Mouse (Mus musculus) neural tube, embryonic 13.5 days (tissue): ENCODE data around the gene 1700022I11Rik. TPM values are rescaled to one million over a fixed set of nuclear protein-coding genes. Genes with fewer than 3 reads are reported as not detected.
A peak's percentile ranks its signal among the peaks of the same experiment; 100 is the strongest.

Experiments
- ATAC-seq: fragments of 200-750 bp; cut with Nextera tagmentation; 2 replicates; pipeline ENCODE4 v1.8.0; 2017; ENCODE audit warnings: low read depth, mild to moderate bottlenecking, moderate TSS enrichment, moderate library complexity
- H3K27ac ChIP-seq: fragments of 300-500 bp; sonication (generic); replicated peaks from 2 replicates; pipeline ENCODE4 v1.5.1; 2015; ENCODE audit warnings: moderate library complexity, mild to moderate bottlenecking, inconsistent platforms
- H3K27me3 ChIP-seq: fragments of 300-500 bp; sonication (generic); 2 replicates; pipeline ENCODE4 v1.6.1; 2015; ENCODE audit warnings: mild to moderate bottlenecking, inconsistent platforms
- H3K36me3 ChIP-seq: fragments of 300-500 bp; sonication (generic); 2 replicates; pipeline ENCODE4 v1.6.1; 2015; ENCODE audit warnings: mild to moderate bottlenecking, inconsistent platforms
- H3K4me1 ChIP-seq: fragments of 300-500 bp; sonication (generic); replicated peaks from 2 replicates; pipeline ENCODE4 v1.6.1; 2015; ENCODE audit warnings: inconsistent platforms
- H3K4me2 ChIP-seq: fragments of 300-500 bp; sonication (generic); 2 replicates; pipeline ENCODE4 v1.6.1; 2015; ENCODE audit warnings: inconsistent platforms, mild to moderate bottlenecking, moderate library complexity
- H3K4me3 ChIP-seq: fragments of 300-500 bp; sonication (generic); 2 replicates; pipeline ENCODE4 v1.5.1; 2015; ENCODE audit warnings: mild to moderate bottlenecking, inconsistent platforms
- H3K9ac ChIP-seq: fragments of 300-500 bp; sonication (generic); 2 replicates; pipeline ENCODE4 v1.6.1; 2015; ENCODE audit warnings: moderate library complexity, mild to moderate bottlenecking, inconsistent platforms
- H3K9me3 ChIP-seq: fragments of 300-500 bp; sonication (generic); 2 replicates; pipeline ENCODE4 v1.6.1; 2016; ENCODE audit warnings: inconsistent platforms
- WGBS: fragments of 180-500 bp; shearing (Covaris S2); methylation state at CpG from one replicate; pipeline ENCODE4 v1.1.7; 2015; 5-methylcytosine and 5-hydroxymethylcytosine counted together
- polyA plus RNA-seq: library from polyadenylated mRNA; unstranded; fragments of >200 nt; fragmentation: Nextera tagmentation; extraction: Ambion mirVana; gene quantifications from 2 replicates; pipeline ENCODE4 v1.2.1, GENCODE M21; 2015

The 1700022I11Rik gene
- polyA plus RNA-seq, 1 experiment from 2014 or later: 0.57 TPM

DNA sequence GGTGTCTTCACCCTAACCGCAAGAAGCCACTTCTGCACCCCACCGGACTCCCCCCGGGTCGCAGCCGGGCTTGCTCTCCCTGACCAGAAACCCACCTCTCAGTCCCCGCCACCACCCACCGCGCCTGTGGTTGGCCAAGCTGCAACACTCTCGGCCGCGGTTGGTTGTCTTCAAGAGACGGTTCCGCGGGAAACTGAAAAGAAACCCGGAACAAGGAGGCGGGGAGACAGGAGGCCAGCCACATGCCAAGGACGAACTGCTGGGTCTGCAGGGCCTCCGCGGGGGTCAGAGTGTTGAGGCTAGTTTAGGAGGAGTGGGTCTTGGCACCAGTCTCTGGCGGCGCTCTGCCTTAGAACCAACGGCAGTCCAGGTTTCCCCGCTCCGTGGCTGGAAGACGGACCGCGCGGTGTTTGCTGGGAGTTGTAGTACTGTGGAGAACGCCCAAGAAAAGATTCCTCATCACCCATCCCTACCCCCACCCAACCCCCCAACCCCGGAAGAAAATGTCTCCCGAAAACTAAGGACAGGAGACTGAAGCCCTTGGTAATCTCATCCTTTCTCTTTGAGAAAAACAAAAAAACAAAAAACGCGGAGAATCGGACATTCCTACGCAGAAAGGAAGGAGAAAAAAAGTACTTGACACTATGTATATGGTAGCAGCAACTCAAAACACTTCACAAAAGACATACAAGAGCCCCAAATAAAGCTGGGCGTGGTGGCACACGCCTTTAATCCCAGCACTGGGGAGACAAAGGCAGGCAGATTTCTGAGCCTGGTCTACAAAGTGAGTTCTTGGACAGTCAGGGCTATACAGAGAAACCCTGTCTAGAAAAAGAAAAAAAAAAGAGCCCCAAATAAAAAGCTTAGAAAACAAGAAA is 41.0 kb downstream of the 1700022I11Rik start, which contains the start of gene Fancg:
TSS of gene Fancg (minus strand) at position 346 of the 878 bp plus-strand sequence.
- H3K4me2 ChIP-seq: peak within 1 kb of the TSS; percentile 86
- H3K27me3 ChIP-seq: no peaks in the 10 kb centered on the region
- H3K4me3 ChIP-seq: peak within 1 kb of the TSS; percentile 79
- no peaks in the 10 kb centered on the region for H3K9me3 ChIP-seq
- peak; percentile 92 for ATAC-seq
- H3K27ac ChIP-seq: peak within 1 kb of the TSS; percentile 49; the same call in 1 of the 2 replicates
- peaks cover 16% of the 10 kb centered on the region for H3K4me1 ChIP-seq
- peak within 1 kb of the TSS; percentile 75 for H3K9ac ChIP-seq
- H3K36me3 ChIP-seq: peaks cover 3% of the 10 kb centered on the region; the same call in 1 of the 2 replicates
- WGBS: under 1% methylated on average over 37 of the region's 37 CpGs

DNA sequence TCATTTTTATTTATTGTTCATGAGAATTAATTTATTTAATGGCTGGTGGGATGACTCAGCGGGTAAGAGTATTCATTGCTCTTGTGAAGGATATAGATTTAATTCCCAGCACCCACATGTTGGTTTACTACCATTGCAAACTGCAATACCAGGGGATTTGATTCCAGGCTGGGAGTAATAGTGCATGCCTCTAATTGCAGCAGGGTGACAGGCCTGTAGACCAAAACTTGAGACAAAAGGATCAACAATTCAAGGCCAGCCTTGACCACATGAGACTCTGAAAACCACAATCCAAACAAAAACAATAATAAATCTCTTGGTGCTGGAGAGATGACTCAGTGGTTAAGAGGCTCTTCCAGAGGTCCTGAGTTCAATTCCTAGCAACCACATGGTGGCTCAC is 42.7 kb downstream of the 1700022I11Rik start:
- 94% methylated on average over 1 of the region's 1 CpGs for WGBS
- ATAC-seq: no peak
- peaks cover 16% of the 10 kb centered on the region for H3K4me1 ChIP-seq

DNA sequence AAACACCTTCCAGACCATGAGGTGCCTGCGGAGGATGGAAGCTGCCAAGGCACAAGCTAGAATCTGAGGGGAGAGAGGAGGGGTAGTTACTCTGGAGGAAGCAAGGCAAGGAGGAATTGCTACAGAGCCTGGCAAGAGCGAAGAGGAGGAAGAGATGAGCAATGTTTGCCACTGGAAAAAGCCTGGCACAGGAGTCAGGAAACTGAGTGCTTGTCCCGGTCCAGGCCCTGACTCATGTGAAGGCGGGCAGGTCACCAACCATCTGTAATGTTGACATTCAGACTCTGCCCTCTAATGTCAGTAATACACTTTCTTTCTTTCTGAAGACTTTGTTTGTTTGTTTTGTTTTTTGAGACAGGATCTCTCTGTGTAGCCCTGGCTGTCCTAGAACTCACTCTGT is 48.8 kb downstream of the 1700022I11Rik start:
- Histone ChIP-seq H3K9me3 (no peaks in the 10 kb centered on the region), H3K4me2 (no peak overlapping the region), H3K4me1 (no peaks in the 10 kb centered on the region), H3K4me3 (no peak overlapping the region), H3K9ac (no peak overlapping the region), H3K27ac (no peak overlapping the region), H3K36me3 (peaks cover 68% of the 10 kb centered on the region), H3K27me3 (no peaks in the 10 kb centered on the region)
- WGBS: 96% methylated on average over 4 of the region's 4 CpGs
- ATAC-seq: no peak

More for the DNA sequence above, 42.7 kb downstream of the 1700022I11Rik start:
- Histone ChIP-seq H3K27me3 (no peaks in the 10 kb centered on the region), H3K9me3 (no peaks in the 10 kb centered on the region), H3K27ac (no peak overlapping the region), H3K4me2 (no peak overlapping the region), H3K9ac (no peak overlapping the region), H3K4me3 (no peak overlapping the region), H3K36me3 (peaks cover 7% of the 10 kb centered on the region)

DNA sequence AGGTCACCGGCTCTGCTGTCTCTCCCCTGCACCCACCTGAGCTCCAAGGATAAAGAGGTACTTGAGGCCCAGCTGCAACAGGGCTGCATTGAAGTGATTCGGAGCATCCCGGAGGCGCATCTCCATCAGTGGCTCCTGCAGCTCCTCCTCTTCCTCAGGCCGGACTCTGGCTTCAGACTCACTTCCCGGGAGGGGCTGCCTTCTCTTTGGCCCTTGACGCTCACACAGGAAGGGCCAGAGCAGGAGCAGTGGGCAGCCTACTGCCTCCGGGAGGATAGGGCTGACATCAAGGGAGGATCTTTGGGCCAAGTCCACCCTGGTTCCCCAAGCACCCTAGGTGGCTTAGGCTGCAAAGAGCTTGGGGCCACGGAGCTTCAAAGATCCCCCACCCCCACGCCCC is 49.8 kb downstream of the 1700022I11Rik start:
- Histone ChIP-seq H3K4me3 (no peak overlapping the region), H3K27ac (no peak overlapping the region), H3K27me3 (no peaks in the 10 kb centered on the region), H3K9me3 (no peaks in the 10 kb centered on the region), H3K4me2 (no peak overlapping the region), H3K36me3 (peaks cover 72% of the 10 kb centered on the region), H3K9ac (no peak overlapping the region), H3K4me1 (peaks cover 4% of the 10 kb centered on the region)
- ATAC-seq: no peak
- WGBS: 90% methylated on average over 10 of the region's 10 CpGs

DNA sequence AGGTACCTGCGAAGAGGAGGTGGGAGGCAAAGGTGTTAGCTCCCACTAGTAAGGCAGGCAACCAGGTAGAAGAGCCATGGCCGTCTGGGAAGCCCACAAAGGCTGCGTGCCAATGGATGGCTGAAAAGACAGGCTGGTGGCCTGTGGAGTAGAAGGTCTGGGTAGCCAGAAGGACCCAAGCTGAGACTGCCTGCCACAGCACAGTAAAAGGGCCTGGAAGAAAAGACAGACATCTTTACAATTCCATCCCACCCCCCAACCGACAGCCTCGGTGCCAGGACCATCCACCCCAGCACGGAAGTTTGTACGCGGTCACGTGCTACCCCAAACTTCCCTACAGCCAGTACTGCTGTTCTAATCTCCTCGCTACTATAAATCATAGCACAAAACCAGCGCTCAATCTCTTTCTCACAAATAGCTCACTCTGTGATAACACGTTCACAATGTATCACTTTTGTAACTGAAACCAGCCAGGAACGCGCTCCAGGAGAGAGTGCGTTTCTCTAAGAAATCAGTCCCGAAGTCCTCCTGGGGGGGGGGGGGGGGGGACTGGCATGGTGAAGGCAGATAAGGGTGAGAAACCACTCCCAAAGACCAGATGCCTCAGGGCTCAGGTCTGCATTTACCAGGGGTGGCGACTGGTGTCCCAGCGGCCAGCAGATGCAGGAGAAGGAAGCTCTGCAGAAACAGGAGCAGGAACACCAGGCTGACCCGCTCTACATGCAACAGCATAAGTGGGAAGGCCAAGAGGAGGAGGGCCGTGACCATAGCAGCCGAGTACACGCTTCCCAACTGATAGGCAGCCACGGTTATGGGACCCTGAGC is 50.4 kb downstream of the 1700022I11Rik start:
- Histone ChIP-seq H3K4me2 (no peak overlapping the region), H3K36me3 (peaks cover 72% of the 10 kb centered on the region), H3K9me3 (no peaks in the 10 kb centered on the region), H3K4me3 (no peak overlapping the region), H3K27me3 (no peaks in the 10 kb centered on the region), H3K9ac (0 out of 2 replicates have a peak overlapping the region, but pooled peaks have one; percentile 8), H3K27ac (no peak overlapping the region), H3K4me1 (peaks cover 11% of the 10 kb centered on the region)
- 96% methylated on average over 23 of the region's 23 CpGs for WGBS
- no peak for ATAC-seq

DNA sequence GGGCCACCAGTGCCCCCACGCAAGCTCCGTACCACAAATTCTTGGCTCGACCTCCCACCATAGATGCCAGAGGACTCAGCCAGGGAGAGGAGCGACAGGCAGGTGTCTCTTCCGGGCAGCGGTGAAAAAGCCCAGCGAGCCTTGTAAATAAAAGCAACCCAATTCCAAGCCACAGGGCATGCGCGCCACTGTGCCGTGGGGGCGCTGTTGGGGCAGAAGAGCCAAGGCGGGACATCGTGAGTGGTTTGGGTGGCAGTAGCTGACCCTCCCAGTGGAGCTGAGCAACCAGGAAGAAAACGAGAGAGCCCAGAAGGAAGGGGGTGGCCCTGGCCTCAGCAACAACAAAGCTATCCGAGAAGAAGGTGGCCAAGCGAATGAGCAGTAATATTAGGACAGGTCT is 51.5 kb downstream of the 1700022I11Rik start:
- H3K4me3 ChIP-seq: no peak overlapping the region
- H3K4me1 ChIP-seq: peaks cover 14% of the 10 kb centered on the region
- no peak overlapping the region for H3K4me2 ChIP-seq
- no peak for ATAC-seq
- H3K36me3 ChIP-seq: peaks cover 72% of the 10 kb centered on the region
- H3K27ac ChIP-seq: no peak overlapping the region
- H3K9ac ChIP-seq: no peak overlapping the region
- no peaks in the 10 kb centered on the region for H3K27me3 ChIP-seq
- 87% methylated on average over 16 of the region's 16 CpGs for WGBS
- no peaks in the 10 kb centered on the region for H3K9me3 ChIP-seq

DNA sequence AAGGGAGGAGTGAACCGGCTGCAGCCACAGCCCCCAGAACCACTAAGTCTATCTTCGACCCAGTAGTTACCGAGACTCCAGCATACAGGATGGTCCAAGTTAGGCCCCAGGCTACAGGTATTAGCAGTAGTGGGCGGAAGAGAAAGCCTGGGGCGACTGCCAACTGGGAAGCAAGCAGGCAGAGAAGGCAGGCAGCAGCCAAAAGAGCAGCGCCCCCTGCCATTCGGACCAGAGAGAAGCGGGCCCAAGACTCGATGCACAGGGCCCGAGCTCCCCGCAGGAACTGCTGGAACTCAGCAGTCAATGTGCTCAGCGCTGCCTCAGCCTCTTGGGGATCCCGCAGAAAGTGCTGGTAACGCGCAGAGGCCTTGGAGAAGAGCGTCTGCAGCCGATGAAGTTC is 51.9 kb downstream of the 1700022I11Rik start:
- H3K9ac ChIP-seq: no peak overlapping the region
- peaks cover 71% of the 10 kb centered on the region for H3K36me3 ChIP-seq
- H3K4me1 ChIP-seq: peaks cover 14% of the 10 kb centered on the region

DNA sequence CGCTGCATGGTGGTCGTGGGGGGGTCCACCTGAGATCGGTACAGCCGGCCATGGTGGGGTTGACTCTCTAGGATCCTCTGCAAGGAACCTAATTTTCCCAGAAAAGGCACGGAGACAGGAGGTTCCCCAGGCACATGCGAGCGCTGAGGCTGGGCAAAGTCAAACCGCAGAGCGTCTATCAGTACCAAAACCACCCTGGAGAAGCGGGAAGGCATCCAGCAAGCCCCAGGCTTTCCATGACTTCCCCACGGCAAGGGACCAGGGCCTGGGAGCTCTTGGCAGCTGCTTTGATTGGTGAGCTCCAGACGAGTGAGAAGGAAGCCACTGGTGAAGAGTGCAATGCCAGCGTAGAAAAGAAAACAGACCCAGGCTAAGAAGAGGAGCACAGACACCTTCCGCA is 55.3 kb downstream of the 1700022I11Rik start:
- Histone ChIP-seq H3K9me3 (no peaks in the 10 kb centered on the region), H3K27me3 (no peaks in the 10 kb centered on the region), H3K4me1 (peaks cover 17% of the 10 kb centered on the region), H3K4me2 (peak overlapping the region; percentile 72), H3K27ac (peak overlapping the region; percentile 92; the same call in 1 of the 2 replicates), H3K36me3 (peaks cover 73% of the 10 kb centered on the region), H3K4me3 (peak overlapping the region; percentile 65), H3K9ac (peak overlapping the region; percentile 75)
- WGBS: 84% methylated on average over 14 of the region's 14 CpGs
- no peak for ATAC-seq

More for the DNA sequence above, 51.9 kb downstream of the 1700022I11Rik start:
- Histone ChIP-seq H3K9me3 (no peaks in the 10 kb centered on the region), H3K4me3 (no peak overlapping the region), H3K27me3 (no peaks in the 10 kb centered on the region), H3K4me2 (no peak overlapping the region), H3K27ac (no peak overlapping the region)
- no peak for ATAC-seq
- WGBS: 76% methylated on average over 17 of the region's 17 CpGs

DNA sequence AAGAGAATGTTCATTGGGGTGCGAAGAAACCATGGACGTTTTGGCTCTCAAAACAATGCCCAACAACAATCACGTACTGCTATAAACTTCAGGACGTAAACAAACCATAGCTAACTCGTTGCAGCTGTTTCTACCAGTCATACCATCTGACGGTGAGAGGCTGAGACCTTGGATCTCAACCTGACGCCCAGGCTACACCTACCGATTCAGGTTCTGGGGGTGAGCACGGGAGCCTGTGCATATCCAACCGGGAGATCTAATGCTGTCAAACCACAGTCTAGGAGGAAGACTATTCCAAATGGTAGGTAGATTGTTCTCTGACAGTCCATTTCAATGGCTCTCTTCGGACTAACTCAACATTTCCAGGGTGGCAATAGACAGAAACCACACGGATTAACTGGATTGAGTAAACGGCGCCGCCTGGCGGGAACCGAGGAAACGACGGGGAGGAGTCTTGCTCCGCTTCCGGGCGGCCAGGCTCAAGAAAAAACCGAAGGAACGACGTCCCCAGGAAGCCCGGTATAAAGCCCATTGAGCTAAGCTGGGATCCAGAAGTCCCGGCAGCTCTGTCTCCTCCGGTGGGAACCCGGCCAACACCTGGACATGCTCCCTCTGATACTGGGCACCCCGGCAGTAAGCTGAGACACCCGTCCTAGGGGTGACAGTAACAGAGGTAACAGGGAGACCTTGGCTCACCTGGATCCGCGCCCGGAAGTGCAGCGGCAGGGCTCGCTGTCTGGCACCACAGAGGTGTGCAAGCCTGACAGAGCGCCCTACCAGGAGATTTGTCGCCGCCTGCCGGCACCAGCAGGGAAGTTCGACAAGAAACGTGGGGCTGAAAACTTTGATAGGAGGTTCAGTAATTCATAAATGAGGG is 55.9 kb downstream of the 1700022I11Rik start, which contains the start of gene Pigo:
TSS of gene Pigo (minus strand) at position 736 of the 877 bp plus-strand sequence.
- Histone ChIP-seq H3K4me2 (peak within 1 kb of the TSS; percentile 72), H3K9me3 (no peaks in the 10 kb centered on the region), H3K9ac (peak within 1 kb of the TSS; percentile 75), H3K4me1 (peaks cover 24% of the 10 kb centered on the region), H3K36me3 (peaks cover 68% of the 10 kb centered on the region), H3K27me3 (no peaks in the 10 kb centered on the region), H3K27ac (peak within 1 kb of the TSS; percentile 92), H3K4me3 (peak within 1 kb of the TSS; percentile 65)
- 9% methylated on average over 42 of the region's 42 CpGs for WGBS
- ATAC-seq: peak; percentile 92

DNA sequence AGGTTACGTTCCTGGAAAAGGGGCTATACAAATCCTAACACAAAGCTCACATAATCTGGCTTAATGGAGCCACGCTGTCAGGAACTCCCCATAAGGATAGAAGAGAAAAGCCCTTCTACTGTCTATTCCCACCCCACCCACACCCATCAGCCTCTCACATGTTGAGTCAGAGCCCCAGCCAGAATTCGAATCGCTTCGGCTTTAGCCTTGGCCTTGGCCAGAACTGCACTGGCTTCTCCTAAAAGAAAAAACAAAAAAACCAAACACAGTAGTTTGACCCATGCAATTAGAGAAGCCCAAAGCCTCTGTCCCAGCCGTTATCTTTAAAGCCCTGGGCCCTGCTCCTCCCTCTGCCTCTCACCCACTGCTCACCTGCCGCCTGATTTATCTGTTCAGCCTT is 59.7 kb downstream of the 1700022I11Rik start:
- ATAC-seq: no peak
- H3K4me2 ChIP-seq: no peak overlapping the region
- no peak overlapping the region for H3K4me3 ChIP-seq
- H3K27me3 ChIP-seq: no peaks in the 10 kb centered on the region
- H3K9ac ChIP-seq: no peak overlapping the region
- no peaks in the 10 kb centered on the region for H3K9me3 ChIP-seq
- no peak overlapping the region for H3K27ac ChIP-seq
- H3K36me3 ChIP-seq: peaks cover 53% of the 10 kb centered on the region
- peaks cover 37% of the 10 kb centered on the region for H3K4me1 ChIP-seq
- 97% methylated on average over 7 of the region's 7 CpGs for WGBS

DNA sequence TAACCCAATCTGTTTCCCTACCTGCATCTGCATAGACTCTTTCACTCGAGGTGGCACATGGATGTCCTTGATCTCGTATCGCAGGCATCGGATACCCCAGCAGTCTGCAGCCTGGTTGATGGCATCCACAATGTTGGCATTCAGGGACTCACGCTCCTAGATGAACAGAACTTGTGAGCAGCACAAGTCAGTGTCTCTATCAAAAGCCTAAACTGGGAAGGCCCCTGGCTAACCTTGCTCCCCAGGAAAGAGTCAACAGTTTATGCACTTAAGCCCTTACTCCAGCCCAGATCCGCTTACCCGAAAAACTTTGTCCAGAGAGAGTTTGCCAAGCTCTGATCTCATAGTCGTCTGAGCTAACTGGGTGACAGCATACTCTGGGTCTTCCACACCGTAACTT is 60.3 kb downstream of the 1700022I11Rik start:
- H3K9me3 ChIP-seq: no peaks in the 10 kb centered on the region
- no peak overlapping the region for H3K27ac ChIP-seq
- 97% methylated on average over 9 of the region's 9 CpGs for WGBS
- peak overlapping the region; percentile 94; the same call in 1 of the 2 replicates for H3K9ac ChIP-seq
- no peak overlapping the region for H3K4me3 ChIP-seq
- no peak for ATAC-seq
- H3K36me3 ChIP-seq: peaks cover 59% of the 10 kb centered on the region
- H3K27me3 ChIP-seq: no peaks in the 10 kb centered on the region
- peaks cover 30% of the 10 kb centered on the region for H3K4me1 ChIP-seq
- H3K4me2 ChIP-seq: peak overlapping the region; percentile 72; the same call in 1 of the 2 replicates
